18 mouse cellular contexts compared by ENCODE assay signal in the genomic region with DNA sequence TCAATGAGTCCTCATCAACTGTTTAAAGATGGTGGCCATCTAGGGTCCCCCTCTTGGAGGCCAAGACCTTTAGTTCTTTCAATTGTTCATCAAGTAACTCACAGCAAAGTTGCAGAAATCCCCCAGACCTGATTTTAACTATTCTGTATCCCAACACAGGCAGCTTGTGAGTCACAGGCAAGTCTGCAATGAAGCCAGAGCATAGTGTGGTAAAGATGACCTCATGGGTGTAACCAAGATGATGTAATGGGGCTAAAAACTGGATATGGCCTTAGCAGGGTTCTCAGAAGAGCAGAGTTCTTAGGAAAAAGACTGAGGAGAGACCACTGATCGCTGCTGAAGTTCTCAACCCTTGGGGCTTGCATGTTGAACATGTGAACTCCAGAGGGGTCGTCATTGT.
"Had no signal": no experiment of that assay in that cellular context is flagged by ENCODE, and none has a peak within 500 bp of the region (broad histone marks: within the 10 kb centered on the region; RNA-seq: fewer than 3 reads in every experiment).

No protein-coding gene starts in this region.

- H3K4me3 ChIP-seq: layer of hippocampus, adult 2 months; left cerebral cortex, adult 2 months; liver, embryonic 13.5 days; neural tube, embryonic 12.5 days; neural tube, embryonic 15.5 days; stomach, embryonic 15.5 days had no signal

- DNase-seq: kidney, adult 9 months; kidney, postnatal 14 days; layer of hippocampus, adult 9-11 months; liver, embryonic 13.5 days; lung, adult 2 months; lung, postnatal 14 days; lung, postnatal 4 days; midbrain, embryonic 14.5 days; right cerebral cortex, adult 18-20 months; right cerebral cortex, postnatal 14 days; right cerebral cortex, postnatal 4 days; spleen, adult 18-20 months; thymus, postnatal 25 days had no signal

- H3K27ac ChIP-seq: layer of hippocampus, adult 2 months; left cerebral cortex, adult 2 months; liver, embryonic 13.5 days; neural tube, embryonic 12.5 days; neural tube, embryonic 15.5 days; stomach, embryonic 15.5 days had no signal
